Comparison of ENCODE assay signal across 15 mouse cellular contexts in the genomic region with DNA sequence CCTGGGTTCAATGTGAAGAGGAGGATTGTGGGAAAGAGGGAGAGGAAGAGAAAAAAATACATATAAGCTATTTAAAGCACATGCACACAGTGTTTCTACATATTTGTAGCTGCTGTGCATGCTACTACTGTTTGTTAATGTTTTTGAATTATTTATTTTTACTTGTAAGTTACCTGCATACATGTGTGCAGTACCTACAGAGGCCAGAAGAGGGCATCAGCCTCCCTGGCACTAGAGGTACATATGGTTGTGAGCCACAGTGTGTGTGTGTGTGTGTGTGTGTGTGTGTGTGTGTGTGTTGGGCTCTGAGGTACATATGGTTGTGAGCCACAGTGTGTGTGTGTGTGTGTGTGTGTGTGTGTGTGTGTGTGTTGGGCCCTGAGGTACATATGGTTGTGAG. TPM values are rescaled to one million over a fixed set of nuclear protein-coding genes. Genes with fewer than 3 reads are reported as not detected.
A peak's percentile ranks its signal among the peaks of the same experiment; 100 is the strongest.
DNase-seq lines count a peak whose midpoint lies in the region; ATAC-seq and TF ChIP-seq lines count a peak whose summit lies in the region.
"Not testable (repeated sequence)": the region's sequence is repeated elsewhere in the genome, so short reads cannot be mapped to it uniquely, and the experiment has no call there.
"Had no signal": no experiment of that assay in that cellular context is flagged by ENCODE, and none has a peak within 500 bp of the region (broad histone marks: within the 10 kb centered on the region; RNA-seq: fewer than 3 reads in every experiment).

No protein-coding gene starts in this region.

- not testable (repeated sequence) for TF ChIP-seq POLR2A in embryonic fibroblast, embryonic 13.5 days (IDR thresholded peaks at IDR 0.05; ENCODE audit: low read depth, low read length); liver, adult 2 months (IDR thresholded peaks at IDR 0.05; ENCODE audit: extremely low read depth, insufficient read depth, low read length); testis, adult 2 months (IDR thresholded peaks at IDR 0.05; ENCODE audit: control insufficient read depth, low read depth, low read length)

- not testable (repeated sequence) for H3K9me3 ChIP-seq in G1E (replicated peaks); midbrain, embryonic 10.5 days (replicated peaks)

- H3K79me2 ChIP-seq in liver, adult 2 months (ENCODE audit: control insufficient read depth, insufficient read depth, low read length) = not testable (repeated sequence)

- H3K27me3 ChIP-seq in G1E (ENCODE audit: insufficient read depth, low read length) = peaks cover 14% of the 10 kb centered on the region
- not testable (repeated sequence) for H3K27me3 ChIP-seq in liver, adult 2 months (ENCODE audit: control insufficient read depth, insufficient read depth, low read length); midbrain, embryonic 10.5 days (ENCODE audit: low read depth, poor library complexity, severe bottlenecking); testis, adult 2 months (ENCODE audit: control insufficient read depth, insufficient read depth, low read length)

- not testable (repeated sequence) for H3K36me3 ChIP-seq in G1E (replicated peaks); liver, adult 2 months (ENCODE audit: control insufficient read depth, insufficient read depth, low read length); midbrain, embryonic 10.5 days; testis, adult 2 months (ENCODE audit: control insufficient read depth, insufficient read depth, low read length)

- not testable (repeated sequence) for H3K27ac ChIP-seq in embryonic fibroblast, embryonic 13.5 days (ENCODE audit: insufficient read depth, low read length); liver, adult 2 months (replicated peaks; ENCODE audit: insufficient read depth, low read depth, low read length); midbrain, embryonic 10.5 days (replicated peaks); testis, adult 2 months (ENCODE audit: control insufficient read depth, insufficient read depth, low read depth, low read length)

- not testable (repeated sequence) for H3K9ac ChIP-seq in liver, adult 2 months (ENCODE audit: low read depth, low read length)

- ATAC-seq in G1E (ENCODE audit: extremely low read depth, insufficient number of reproducible peaks, low FRiP score, poor library complexity, severe bottlenecking) = not testable (repeated sequence)

- peak; percentile 29 for TF ChIP-seq CTCF in G1E (IDR thresholded peaks at IDR 0.05; ENCODE audit: low read depth, low read length)
- TF ChIP-seq CTCF in embryonic fibroblast, embryonic 13.5 days (IDR thresholded peaks at IDR 0.05; ENCODE audit: borderline replicate concordance, insufficient read depth, low read length) = peak; percentile 33; the same call in 1 of the 2 replicates
- peak; percentile 11; the same call in 1 of the 2 replicates for TF ChIP-seq CTCF in liver, adult 2 months (IDR thresholded peaks at IDR 0.05; ENCODE audit: low read depth, low read length)
- peak; percentile 38; the same call in 1 of the 2 replicates for TF ChIP-seq CTCF in testis, adult 2 months (IDR thresholded peaks at IDR 0.05; ENCODE audit: control insufficient read depth, insufficient read depth, insufficient replicate concordance, low read depth, low read length)

- H3K4me1 ChIP-seq in G1E (ENCODE audit: insufficient read depth, low read depth, low read length); embryonic fibroblast, embryonic 13.5 days (ENCODE audit: control insufficient read depth, insufficient read depth, low read length); liver, adult 2 months (ENCODE audit: control insufficient read depth, insufficient read depth, low read length); midbrain, embryonic 10.5 days; testis, adult 2 months (ENCODE audit: control insufficient read depth, insufficient read depth, low read length): not testable (repeated sequence)

- not testable (repeated sequence) for H3K4me3 ChIP-seq in G1E (ENCODE audit: low read depth, low read length); embryonic fibroblast, embryonic 13.5 days (ENCODE audit: insufficient read depth, low read length); liver, adult 2 months (ENCODE audit: insufficient read depth, low read depth, low read length); midbrain, embryonic 10.5 days; testis, adult 2 months (ENCODE audit: control insufficient read depth, low read depth, low read length)

- peak; percentile 39 for DNase-seq in 3T3-L1 (ENCODE audit: low read depth, low spot score)
- not testable (repeated sequence) for DNase-seq in G1E (ENCODE audit: low spot score); liver, adult 2 months (ENCODE audit: extremely low read depth, low read depth, low spot score)
- DNase-seq in c-Kit-negative CD71-positive TER-119-positive erythroid progenitor cells, embryonic 14.5 days (ENCODE audit: low read depth, low spot score) = peak; percentile 33
- peak; percentile 69 for DNase-seq in induced T-regulatory cell, adult 2 months (ENCODE audit: low read depth)
- DNase-seq in midbrain, embryonic 10.5 days (ENCODE audit: low spot score) = peak; percentile 27

RNA-seq across cellular contexts. Expression of gene Ccdc83, which starts 36.7 kb away (rescaled TPM):
- total RNA-seq in G1E (2014; fragmentation: Nextera tagmentation) (not detected in 2 replicates), G1E (2017) (0.22 TPM in 1 of 2 replicates, not detected in the other)
- not detected in 2 replicates for polyA plus RNA-seq in G1E (2012)
- polyA plus RNA-seq in embryonic fibroblast, embryonic 13.5 days (2011; ENCODE audit: insufficient read length, low read depth, missing spikeins) = not detected in 2 replicates
- total RNA-seq in liver, adult 2 months (2014; rRNA removed) = not detected in 2 replicates
- not detected in 2 replicates for polyA plus RNA-seq in liver, adult 2 months (2012; rRNA removed)
- not detected in 2 replicates for polyA plus RNA-seq in midbrain, embryonic 10.5 days (2016; fragmentation: Nextera tagmentation; extraction: Ambion mirVana)
- polyA plus RNA-seq in testis, adult 2 months (2012; rRNA removed) = 23.8 and 24.6 TPM in 2 replicates
- total RNA-seq: gastrocnemius, adult 18-20 months; left cerebral cortex, postnatal 36 days had no signal
- polyA plus RNA-seq: forebrain, embryonic 11.5 days; hindbrain, embryonic 11.5 days; midbrain, embryonic 16.5 days; neural tube, embryonic 15.5 days; stomach, embryonic 15.5 days had no signal

Comparison
In these comparisons a context has a peak if more than half of its experiments do, and no peak if none do; other contexts are left out.
1. RNA of gene Ccdc83, which starts 36.7 kb away (polyA plus RNA-seq): 23.8 to 24.6 TPM in testis, adult 2 months; not detected in midbrain, embryonic 10.5 days, not detected in G1E, not detected in embryonic fibroblast, embryonic 13.5 days and not detected in liver, adult 2 months; every median in the first group is over 10 times any median in the second.
2. Peak in every context shown above with its lines, with median percentiles within 50 percentile points of each other: CTCF ChIP-seq.